Mouse (Mus musculus): Measurements from ENCODE around the gene Cldn34c4. TPM values are rescaled to one million over a fixed set of nuclear protein-coding genes. Genes with fewer than 3 reads are reported as not detected.

Cldn34c4 gene
- polyA plus RNA-seq (2014; fragmentation: Illumina TruSeq; extraction: RNeasy Lipid Tissue Mini Kit (QIAGEN cat#74804); ENCODE audit: low read depth, low replicate concordance), result not detected

DNA sequence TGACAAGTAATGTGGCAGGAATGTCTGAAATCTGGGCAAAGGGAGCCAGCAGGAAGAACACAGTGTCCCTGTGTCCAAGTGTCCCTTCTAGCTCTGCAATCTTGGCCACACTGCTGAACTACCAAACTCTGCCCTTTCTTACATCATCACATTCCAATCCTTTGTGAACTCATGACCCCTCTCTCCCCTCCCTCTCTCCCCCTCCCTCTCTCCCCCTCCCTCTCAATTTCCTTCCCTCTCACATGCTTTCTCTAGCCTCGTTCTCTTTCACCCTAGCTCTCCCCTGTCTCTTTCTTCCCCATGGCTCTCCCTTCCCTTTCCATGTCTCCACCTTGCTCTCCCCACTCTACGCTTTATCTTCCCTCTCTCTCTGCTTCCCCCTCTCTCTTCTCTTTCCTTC, at the start of gene Cldn34c4:
Cldn34c4 (minus strand) TSS at position 101 of the 400 bp plus-strand sequence.

